Mouse (Mus musculus): Measurements from ENCODE around the gene Slc44a4.
A peak's percentile ranks its signal among the peaks of the same experiment; 100 is the strongest.
"Not testable (repeated sequence)": the region's sequence is repeated elsewhere in the genome, so short reads cannot be mapped to it uniquely, and the experiment has no call there.

Slc44a4 gene

DNA sequence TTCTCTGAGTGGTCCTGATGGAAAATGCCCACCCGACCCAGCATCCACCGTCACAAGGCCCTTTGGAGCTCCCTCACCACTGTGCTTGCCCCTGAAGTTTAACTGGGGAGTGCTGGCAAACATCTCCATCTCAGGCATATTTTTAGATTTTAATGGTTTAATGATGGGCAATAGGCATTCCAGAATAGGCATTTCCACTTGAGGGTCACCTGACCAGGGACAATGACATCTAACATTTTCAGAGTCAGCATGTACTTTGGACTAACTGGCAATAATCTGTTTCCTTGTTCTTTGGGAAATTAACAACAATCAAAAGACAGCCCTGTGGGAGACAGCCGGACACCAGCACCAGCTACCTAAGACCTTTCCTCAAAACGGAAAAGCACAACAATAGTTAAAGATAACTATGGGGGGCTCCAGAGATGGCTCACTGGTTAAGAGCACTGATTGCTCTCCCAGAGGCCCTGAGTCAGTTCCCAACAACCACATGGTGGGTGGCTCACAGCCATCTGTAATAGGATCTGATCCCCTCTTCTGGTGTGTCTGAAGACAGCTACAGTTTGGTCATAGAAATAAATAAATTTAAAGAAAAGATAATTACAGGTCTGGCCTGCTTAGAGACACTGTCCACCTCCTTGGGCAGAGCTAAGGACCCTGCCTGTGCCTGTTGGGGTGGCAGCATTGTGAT, 29.0 kb downstream of the Slc44a4 start:
- no peak for DNase-seq (ENCODE audit: low spot score)

- no peak for DNase-seq (ENCODE audit: low spot score)
Measured at GRCm38 (mm10) chr17:34944362-34944761, 30.1 kb downstream of the Slc44a4 start.

GRCm38 (mm10) chr17:34946486-34947140, 32.3 kb downstream of the Slc44a4 start:
- DNase-seq (ENCODE audit: low spot score) = no peak

DNA sequence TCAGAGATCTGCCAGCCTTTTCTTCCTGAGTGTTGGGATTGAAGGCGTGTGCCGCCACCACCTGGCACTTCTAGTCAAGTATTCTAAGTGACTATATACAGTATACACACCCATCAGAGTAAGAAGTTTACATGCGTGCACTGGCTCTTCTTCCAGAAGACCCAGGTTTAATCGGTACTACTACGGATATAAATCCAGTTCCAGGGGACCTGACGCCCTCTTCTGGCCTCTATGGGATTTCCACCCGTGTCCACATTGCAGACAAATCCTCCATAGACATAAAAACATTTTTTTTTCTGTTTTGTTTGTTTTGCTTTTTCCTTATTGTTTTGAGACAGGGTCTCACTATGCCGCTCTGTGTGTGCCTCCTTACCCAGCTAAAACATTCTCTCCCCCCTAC, 33.3 kb downstream of the Slc44a4 start:
- no peak for DNase-seq (ENCODE audit: low spot score)

DNA sequence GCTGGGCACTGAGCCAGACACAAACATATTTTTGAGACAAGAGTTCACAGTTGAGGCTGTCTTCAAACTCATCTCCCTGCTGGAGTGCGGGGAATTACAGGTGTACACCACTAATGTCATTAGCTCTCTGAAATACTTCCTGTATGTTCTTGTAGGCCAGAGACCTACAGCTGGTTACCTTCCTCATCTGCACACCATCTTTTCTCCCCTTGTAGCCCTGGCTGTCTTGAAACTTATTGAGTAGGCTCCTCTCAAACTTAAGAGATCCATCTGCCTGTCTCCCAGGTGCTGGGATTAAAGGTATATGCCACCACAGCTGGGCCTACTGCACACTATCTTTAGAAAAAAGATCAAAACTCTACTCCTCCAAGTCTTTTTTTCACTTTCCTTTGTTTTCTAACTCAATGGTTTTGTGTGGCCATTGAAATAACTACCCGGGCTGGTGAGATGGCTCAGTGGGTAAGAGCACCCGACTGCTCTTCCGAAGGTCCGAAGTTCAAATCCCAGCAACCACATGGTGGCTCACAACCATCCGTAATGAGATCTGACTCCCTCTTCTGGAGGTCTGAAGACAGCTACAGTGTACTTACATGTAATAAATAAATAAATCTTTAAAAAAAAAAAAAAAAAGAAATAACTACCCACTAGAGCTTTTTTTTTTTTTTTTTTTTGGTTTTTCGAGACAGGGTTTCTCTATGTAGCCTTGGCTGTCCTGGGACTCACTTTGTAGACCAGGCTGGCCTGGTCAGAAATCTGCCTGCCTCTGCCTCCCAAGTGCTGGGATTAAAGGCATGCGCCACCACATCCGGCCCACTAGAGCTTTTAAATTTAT, 34.7 kb downstream of the Slc44a4 start:
- DNase-seq (ENCODE audit: low spot score) = not testable (repeated sequence)

DNA sequence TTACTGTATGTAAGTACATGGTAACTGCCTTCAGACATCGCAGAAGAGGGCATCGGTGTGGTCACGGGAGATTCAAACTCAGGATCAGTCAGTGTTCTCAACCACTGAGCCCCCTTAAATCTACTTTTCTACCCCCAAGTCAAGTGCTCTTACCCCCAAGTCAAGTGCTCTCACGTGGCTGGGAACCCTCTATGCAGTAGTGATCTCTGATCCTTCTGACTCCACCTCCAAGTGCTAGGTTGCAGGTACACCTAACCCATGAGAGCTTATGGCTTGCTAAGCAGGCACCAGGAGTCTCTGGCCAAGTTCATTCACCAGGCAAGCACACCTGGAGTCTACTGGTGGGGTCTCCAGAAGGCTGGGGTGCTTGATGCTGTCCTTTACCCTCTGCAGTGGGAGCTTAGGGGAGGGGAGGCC, 35.3 kb downstream of the Slc44a4 start:
- DNase-seq (ENCODE audit: low spot score) = no peak

GRCm38 (mm10) chr17:34950514-34951455, 36.5 kb downstream of the Slc44a4 start:
- DNase-seq (ENCODE audit: low spot score) = no peak

DNA sequence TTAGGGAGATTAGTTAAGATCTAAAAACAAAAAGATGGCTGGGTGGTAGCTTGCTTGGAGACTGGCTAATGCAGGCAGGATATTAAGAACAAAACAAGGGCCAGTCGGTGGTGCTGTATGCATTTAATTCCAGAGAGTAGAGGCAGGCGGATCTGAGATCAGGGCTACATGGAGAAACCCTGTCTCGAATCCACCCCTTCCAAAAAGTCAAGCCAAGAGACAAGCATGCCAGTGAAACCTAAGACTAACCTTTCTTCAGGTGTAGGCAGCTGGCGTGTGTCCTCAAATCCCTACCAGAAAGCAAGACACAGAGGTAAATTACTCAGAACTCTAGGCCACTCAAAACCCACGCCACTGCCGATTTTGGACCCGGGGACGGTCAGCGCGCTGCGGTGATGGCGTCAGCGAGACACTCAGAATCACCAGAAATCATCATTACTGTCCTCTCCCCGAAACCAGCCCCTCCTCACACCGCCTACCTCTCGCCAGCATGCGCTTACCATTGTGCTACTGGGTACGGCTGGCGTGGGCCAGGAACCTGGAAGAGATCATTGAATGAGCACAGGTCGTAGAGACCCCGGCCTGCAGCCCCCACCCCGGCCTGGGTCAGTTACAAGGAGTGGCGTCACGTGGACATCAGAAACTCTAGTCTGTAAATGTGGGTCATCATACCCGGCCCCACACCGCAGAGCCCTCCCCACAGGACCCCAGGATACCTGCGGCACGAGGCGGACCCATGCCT, 37.5 kb downstream of the Slc44a4 start:
- DNase-seq (ENCODE audit: low spot score) = no peak

DNA sequence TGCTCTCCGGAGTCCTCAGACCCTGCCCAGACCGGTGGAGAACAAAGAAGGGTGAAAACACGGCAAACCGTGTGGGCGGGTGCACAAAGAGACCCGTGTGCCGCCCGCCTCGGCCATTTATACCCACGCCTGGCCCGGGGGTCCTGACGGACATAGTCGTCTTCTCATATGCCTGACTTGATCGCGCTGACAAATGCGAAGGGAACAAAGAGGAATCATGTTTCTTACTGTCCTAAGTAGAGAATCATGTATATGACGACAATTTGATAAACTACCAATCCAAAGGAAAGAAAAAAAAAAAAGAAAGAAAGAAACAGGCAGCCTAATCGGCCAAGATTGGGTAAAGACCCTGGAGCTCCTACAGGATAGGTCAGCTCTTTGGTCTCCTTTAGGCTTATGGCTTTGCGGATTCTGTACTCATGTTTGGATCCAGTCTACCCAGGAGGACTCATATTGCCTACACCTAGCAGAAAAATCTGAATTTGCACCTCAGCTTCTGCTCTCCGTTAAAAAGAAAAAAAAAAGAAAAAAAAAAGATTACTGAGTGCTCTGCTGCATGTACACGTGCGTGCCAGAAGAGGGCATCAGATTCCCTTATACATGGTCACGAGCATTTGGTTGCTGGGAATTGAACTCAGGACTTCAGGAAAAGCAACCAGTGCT, 38.2 kb downstream of the Slc44a4 start:
- peak; percentile 66 for DNase-seq (ENCODE audit: low spot score)

DNA sequence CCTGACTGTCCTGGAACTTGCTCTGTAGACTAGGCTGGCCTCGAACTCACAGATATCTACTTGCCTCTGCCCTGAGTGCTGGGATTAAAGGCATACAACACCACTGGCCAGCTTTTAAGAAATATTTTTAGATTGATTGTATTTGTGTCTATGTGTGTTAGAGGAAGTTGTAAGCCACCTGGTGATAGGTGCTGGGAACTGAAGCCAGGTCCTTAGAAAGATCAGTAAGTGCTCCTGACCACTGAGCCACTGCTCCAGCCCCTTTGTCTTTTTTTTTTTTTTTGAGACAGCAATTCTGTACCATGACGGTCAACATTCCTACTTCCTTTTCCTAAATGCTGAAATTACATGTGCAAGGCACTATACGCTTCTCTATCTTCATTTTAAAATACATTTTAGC, 39.0 kb downstream of the Slc44a4 start:
- DNase-seq (ENCODE audit: low spot score) = no peak

- DNase-seq (ENCODE audit: low spot score) = no peak
Measured at GRCm38 (mm10) chr17:34953904-34954303, 39.6 kb downstream of the Slc44a4 start.

GRCm38 (mm10) chr17:34954831-34955230, 40.6 kb downstream of the Slc44a4 start:
- DNase-seq (ENCODE audit: low spot score) = no peak

GRCm38 (mm10) chr17:34955884-34956283, 41.6 kb downstream of the Slc44a4 start:
- no peak for DNase-seq (ENCODE audit: low spot score)

DNA sequence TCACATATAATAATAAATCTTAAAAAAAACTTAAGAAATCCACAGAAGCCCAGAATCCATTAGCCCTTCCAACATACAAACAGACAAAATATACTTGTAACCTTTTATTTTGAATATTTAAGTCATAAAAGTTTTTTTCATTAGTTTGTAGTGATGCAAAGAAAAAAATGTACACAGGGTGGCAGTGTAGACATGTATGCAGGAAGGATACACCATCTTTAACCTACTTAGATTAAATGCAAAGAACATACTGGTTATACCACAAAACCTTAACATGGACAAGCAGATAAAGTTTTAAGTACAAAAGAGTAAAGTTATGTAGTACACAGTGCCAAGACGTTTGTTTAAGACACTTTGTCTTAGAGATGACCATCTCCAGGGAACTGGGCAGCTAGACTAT, 42.1 kb downstream of the Slc44a4 start:
- no peak for DNase-seq (ENCODE audit: low spot score)

DNA sequence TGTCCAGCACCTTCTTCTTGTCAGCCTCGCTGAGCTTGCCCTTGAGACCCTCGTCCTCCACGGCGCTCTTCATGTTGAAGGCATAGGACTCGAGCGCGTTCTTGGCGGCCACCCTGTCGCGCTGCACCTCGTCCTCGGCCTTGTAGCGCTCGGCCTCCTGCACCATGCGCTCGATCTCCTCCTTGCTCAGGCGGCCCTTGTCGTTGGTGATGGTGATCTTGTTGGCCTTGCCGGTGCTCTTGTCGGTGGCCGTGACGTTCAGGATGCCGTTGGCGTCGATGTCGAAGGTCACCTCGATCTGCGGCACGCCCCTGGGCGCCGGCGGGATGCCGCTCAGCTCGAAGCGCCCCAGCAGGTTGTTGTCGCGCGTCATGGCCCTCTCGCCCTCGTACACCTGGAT, 43.0 kb downstream of the Slc44a4 start:
- DNase-seq (ENCODE audit: low spot score) = not testable (repeated sequence)

DNA sequence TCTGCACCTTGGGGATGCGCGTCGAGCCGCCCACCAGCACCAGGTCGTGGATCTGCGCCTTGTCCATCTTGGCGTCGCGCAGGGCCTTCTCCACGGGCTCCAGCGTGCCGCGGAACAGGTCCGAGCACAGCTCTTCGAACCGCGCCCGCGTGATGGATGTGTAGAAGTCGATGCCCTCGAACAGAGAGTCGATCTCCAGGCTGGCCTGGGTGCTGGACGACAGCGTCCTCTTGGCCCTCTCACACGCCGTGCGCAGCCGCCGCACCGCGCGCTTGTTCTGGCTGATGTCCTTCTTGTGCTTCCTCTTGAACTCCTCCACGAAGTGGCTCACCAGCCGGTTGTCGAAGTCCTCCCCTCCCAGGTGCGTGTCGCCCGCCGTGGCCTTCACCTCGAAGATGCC, 43.7 kb downstream of the Slc44a4 start:
- DNase-seq (ENCODE audit: low spot score) = not testable (repeated sequence)

GRCm38 (mm10) chr17:34958734-34959129, 44.5 kb downstream of the Slc44a4 start:
- not testable (repeated sequence) for DNase-seq (ENCODE audit: low spot score)

GRCm38 (mm10) chr17:34959130-34959778, 45.0 kb downstream of the Slc44a4 start, which contains the start of gene Hspa1b:
Hspa1b (minus strand) TSS chr17:34959238.
- peak; percentile 68 for DNase-seq (ENCODE audit: low spot score)

- DNase-seq (ENCODE audit: low spot score) = no peak
Measured at GRCm38 (mm10) chr17:34959881-34960515, 45.7 kb downstream of the Slc44a4 start.
